Mouse (Mus musculus) testis, adult 10 weeks (tissue): ENCODE data around the gene Sgo2a. TPM values are rescaled to one million over a fixed set of nuclear protein-coding genes. Genes with fewer than 3 reads are reported as not detected.

Experiments used
- polyA plus RNA-seq: library from polyadenylated mRNA; stranded (reverse); fragments of 350-450 nt; fragmentation: Illumina TruSeq; extraction: RNeasy Lipid Tissue Mini Kit (QIAGEN cat#74804); gene quantifications from one replicate; pipeline ENCODE4 v1.2.3, GENCODE M21; 2014; ENCODE audit warnings: low read depth, low replicate concordance

Sgo2a gene
- 57.9 TPM for polyA plus RNA-seq

GRCm38 (mm10) chr1:57995432-57996132 is at the start of gene Sgo2a:
Sgo2a (plus strand) TSS chr1:57995971.

DNA sequence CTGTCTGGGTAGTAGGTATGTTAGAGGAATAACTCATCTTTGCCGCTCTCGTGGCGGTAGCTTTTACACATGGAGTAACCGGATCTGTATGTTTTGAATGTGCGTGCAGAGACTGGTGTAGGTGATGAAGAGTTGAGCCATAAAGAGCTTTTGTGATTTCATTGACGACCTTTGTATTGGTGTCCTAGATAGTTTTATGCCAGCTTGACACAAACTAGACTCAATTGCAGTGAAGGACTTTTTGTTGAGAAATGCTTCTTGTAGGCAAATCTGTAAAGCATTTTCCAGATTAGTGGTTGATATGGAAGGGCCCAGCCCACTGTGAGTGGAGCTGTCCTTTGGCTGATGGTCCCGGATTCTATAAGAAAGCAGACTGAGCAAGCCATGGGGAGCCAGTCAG is 23.1 kb downstream of the Sgo2a start, which contains the start of gene Kctd18:
Kctd18 (minus strand) TSS at position 101 of the 400 bp plus-strand sequence.

GRCm38 (mm10) chr1:58029636-58030117 is 33.9 kb downstream of the Sgo2a start, which contains the start of gene Aox1:
Aox1 (plus strand) TSS chr1:58029931.

Other genes with a start within 250 kb of the Sgo2a start
- gene Spats2l, start 221.8 kb upstream of the Sgo2a start, polyA plus RNA-seq, result 3.4 TPM
- gene Kctd18, start 23.0 kb downstream of the Sgo2a start, polyA plus RNA-seq, result 27.2 TPM
- 4.1 TPM for gene Aox1, start 34.0 kb downstream of the Sgo2a start, polyA plus RNA-seq
- gene Aox3, start 117.2 kb downstream of the Sgo2a start, polyA plus RNA-seq, result 19.5 TPM
- 1.5 TPM for gene Aox4, start 214.4 kb downstream of the Sgo2a start, polyA plus RNA-seq